Mouse (Mus musculus) central nervous system, embryonic 14 days (tissue): Measurements from ENCODE around the gene Gltp. TPM values are rescaled to one million over a fixed set of nuclear protein-coding genes. Genes with fewer than 3 reads are reported as not detected.

Source experiments
- polyA plus RNA-seq: library from polyadenylated mRNA; depleted of rRNA; stranded (reverse); fragments of >200 nt; gene quantifications from 2 replicates; pipeline ENCODE4 v1.2.3, GENCODE M21; 2012; rRNA removed

Gene Gltp
- polyA plus RNA-seq = 24.8 and 31.1 TPM in 2 replicates

DNA sequence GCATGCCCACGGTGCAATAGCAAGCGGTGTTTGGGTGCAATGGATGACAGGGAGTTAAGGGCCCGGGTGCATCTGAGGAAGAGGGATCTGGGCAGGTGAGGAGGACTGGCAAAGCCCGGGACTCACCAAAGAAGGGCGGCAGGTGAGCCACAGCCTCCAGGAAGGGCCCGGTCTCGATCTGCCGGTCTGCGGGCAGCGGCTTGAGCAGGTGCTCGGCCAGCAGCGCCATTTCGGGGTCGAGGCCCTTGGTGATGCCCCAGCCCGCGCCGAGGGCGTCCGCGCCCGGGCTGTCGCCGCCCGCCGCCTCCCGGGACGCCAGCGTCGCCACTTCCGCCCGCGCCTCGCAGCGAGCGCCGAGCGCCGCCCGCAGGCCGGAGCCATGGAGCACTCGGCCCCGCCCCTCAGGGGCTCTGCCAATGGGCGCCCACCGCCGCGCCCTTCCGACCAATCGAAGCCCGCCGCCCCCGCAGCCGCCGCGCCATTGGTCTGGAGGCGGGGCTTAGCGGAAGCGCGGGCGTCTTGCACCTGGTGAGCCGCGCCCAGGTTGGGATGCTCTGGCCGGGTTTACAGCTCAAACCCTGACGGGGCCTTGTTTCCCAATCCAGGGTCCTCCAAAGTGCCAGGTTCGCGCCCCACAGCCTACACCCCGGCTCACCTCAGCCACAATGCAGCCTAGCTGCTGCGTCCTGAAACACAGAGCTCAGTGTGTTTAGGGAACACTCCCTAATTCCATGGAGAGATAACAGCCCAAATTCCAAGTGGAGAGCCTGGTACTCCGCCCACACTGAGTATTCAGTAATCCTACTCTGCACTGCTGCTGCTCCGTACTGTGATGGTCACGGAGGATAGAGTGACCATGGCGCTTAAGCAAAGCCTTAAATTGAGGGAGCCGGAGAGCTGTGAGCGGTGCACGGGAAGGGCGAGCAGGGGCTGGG is at the start of gene Gltp:
Gltp (minus strand) TSS at position 352 of the 935 bp plus-strand sequence.

DNA sequence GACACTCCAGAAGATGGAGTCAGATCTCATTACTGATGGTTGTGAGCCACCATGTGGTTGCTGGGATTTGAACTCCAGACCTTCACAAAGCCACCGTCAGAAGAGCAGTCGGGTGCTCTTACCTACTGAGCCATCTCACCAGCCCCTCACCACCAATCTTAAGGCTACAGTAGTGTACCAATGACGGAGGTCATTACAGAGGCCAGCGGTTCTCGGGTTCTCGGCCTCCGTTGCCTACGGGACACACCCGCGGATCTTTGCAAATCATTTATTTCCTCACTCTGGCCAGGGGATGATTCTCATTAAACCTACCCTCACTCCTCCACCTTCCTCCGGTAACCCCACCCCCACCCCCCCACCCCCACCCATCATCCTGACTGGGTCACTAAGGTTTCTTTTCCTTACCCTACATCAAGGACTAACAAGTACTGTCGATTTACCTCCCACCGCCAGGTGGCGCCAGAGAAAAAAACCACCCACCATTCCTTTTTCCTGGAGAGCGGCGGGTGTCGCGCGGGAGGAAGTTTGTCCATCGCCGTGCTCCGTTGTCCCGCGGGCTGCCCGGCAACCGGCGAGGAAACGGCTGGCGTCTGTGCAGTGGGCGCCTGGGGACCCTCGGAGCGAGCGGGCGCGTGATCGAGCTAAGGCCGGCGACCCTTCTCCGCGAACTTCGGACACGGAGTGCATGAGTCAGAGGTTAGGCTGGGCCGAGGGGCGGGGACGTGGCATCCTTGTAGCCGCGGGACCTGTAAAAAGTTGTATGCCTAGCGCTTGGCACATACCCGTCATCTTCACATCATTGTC is 16.7 kb upstream of the Gltp start, which contains the start of gene Tchp:
Tchp (plus strand) TSS at position 496 of the 804 bp plus-strand sequence.

DNA sequence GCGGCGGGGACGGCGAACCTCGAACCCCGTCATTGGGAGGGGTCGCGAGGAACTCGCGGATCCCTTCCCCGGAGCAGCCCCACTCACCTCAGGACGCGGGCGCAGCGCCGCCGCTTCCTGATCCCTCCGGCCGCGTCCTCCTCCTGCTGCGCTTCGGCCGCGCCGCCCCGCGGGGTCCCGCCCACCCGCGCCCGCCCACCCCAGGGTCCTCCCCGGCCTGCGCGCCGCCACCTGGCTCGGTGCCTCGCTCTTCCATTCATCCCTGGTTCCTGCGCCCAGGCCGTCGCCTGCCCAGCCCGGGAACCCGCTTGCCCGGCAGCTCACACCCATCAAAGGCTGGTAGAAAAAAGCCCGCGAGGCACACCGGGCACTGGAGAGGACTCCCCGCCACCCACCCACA is 32.5 kb downstream of the Gltp start, which contains the start of gene Trpv4:
Trpv4 (minus strand) TSS at position 167 of the 400 bp plus-strand sequence.

Other genes starting within 250 kb of the Gltp start
- 30.3 and 32.7 TPM in 2 replicates for gene Mmab, start 246.9 kb downstream of the Gltp start, polyA plus RNA-seq
- 52.2 and 53.9 TPM in 2 replicates for gene Mvk, start 246.7 kb downstream of the Gltp start, polyA plus RNA-seq
- gene Fam222a, start 123.0 kb downstream of the Gltp start, polyA plus RNA-seq = 9.7 and 11.7 TPM in 2 replicates
- 1.5 and 9.6 TPM in 2 replicates for gene Trpv4, start 32.6 kb downstream of the Gltp start, polyA plus RNA-seq
- gene Tchp, start 16.8 kb upstream of the Gltp start, polyA plus RNA-seq = 35.4 and 36.9 TPM in 2 replicates
- gene Ankrd13a, start 83.7 kb upstream of the Gltp start, polyA plus RNA-seq = 57.2 and 57.7 TPM in 2 replicates
- 54.3 and 57.1 TPM in 2 replicates for gene Git2, start 84.5 kb upstream of the Gltp start, polyA plus RNA-seq
- gene 1500011B03Rik, start 132.5 kb upstream of the Gltp start, polyA plus RNA-seq = 197 and 217 TPM in 2 replicates
- not detected in 2 replicates for gene 4930519G04Rik, start 162.7 kb upstream of the Gltp start, polyA plus RNA-seq
- 1.2 and 1.3 TPM in 2 replicates for gene Gm9936, start 167.7 kb upstream of the Gltp start, polyA plus RNA-seq
- gene Oasl2, start 206.0 kb upstream of the Gltp start, polyA plus RNA-seq = 7.0 and 9.1 TPM in 2 replicates
- 1.8 and 2.8 TPM in 2 replicates for gene Oasl1, start 232.3 kb upstream of the Gltp start, polyA plus RNA-seq